Mouse (Mus musculus) midbrain, embryonic 11.5 days (tissue): ENCODE measurements around the gene Fmo5. TPM values are rescaled to one million over a fixed set of nuclear protein-coding genes. Genes with fewer than 3 reads are reported as not detected.
A peak's percentile ranks its signal among the peaks of the same experiment; 100 is the strongest.

Experiments
- ATAC-seq: fragments of 200-750 bp; cut with Nextera tagmentation; 2 replicates; pipeline ENCODE4 v1.8.0; 2017; ENCODE audit warnings: moderate TSS enrichment, moderate library complexity; ENCODE audit not compliant: low FRiP score
- DNase-seq: peaks from one replicate; pipeline ENCODE4 v3.0.0; 2015; ENCODE audit warnings: low spot score; ENCODE audit errors: missing footprints
- H3K27ac ChIP-seq: fragments of 300-500 bp; sonication (generic); 2 replicates; pipeline ENCODE4 v1.5.1; 2014; ENCODE audit warnings: low read depth, low read length
- H3K27me3 ChIP-seq: fragments of 300-500 bp; sonication (generic); 2 replicates; pipeline ENCODE4 v1.6.1; 2014; ENCODE audit warnings: mild to moderate bottlenecking, low read length, moderate library complexity, mixed read lengths; ENCODE audit not compliant: control insufficient read depth, insufficient read depth
- H3K36me3 ChIP-seq: fragments of 300-500 bp; sonication (generic); 2 replicates; pipeline ENCODE4 v1.6.1; 2014; ENCODE audit warnings: mild to moderate bottlenecking, low read length, moderate library complexity, mixed read lengths; ENCODE audit not compliant: control insufficient read depth, insufficient read depth
- H3K4me1 ChIP-seq: fragments of 300-500 bp; sonication (generic); 2 replicates; pipeline ENCODE4 v1.6.1; 2014; ENCODE audit warnings: low read length; ENCODE audit not compliant: control insufficient read depth, insufficient read depth
- H3K4me2 ChIP-seq: fragments of 300-500 bp; sonication (generic); 2 replicates; pipeline ENCODE4 v1.6.1; 2014; ENCODE audit warnings: mild to moderate bottlenecking, moderate library complexity
- H3K4me3 ChIP-seq: fragments of 300-500 bp; sonication (generic); 2 replicates; pipeline ENCODE4 v1.5.1; 2014; ENCODE audit warnings: low read depth, low read length
- H3K9ac ChIP-seq: fragments of 300-500 bp; sonication (generic); 2 replicates; pipeline ENCODE4 v1.6.1; 2014; ENCODE audit warnings: low read length
- H3K9me3 ChIP-seq: fragments of 300-500 bp; sonication (generic); 2 replicates; pipeline ENCODE4 v1.6.1; 2016; ENCODE audit warnings: low read length; ENCODE audit not compliant: control insufficient read depth
- WGBS: fragments of 180-500 bp; shearing (Covaris S2); extraction: QIAGEN DNeasy Blood & Tissue Kit; methylation state at CpG from one replicate; pipeline ENCODE4 v1.1.7; 2014; 5-methylcytosine and 5-hydroxymethylcytosine counted together
- polyA plus RNA-seq: library from polyadenylated mRNA; unstranded; fragments of >200 nt; fragmentation: Nextera tagmentation; extraction: Ambion mirVana; gene quantifications from 2 replicates; pipeline ENCODE4 v1.2.1, GENCODE M21; 2014

Gene Fmo5
- polyA plus RNA-seq, 1 experiment from 2014 or later: 0.40 TPM

- H3K4me1 ChIP-seq: peaks cover 3% of the 10 kb centered on the region; the same call in 1 of the 2 replicates
- under 1% methylated on average over 11 of the region's 11 CpGs for WGBS
- H3K27me3 ChIP-seq: peaks cover 15% of the 10 kb centered on the region
- ATAC-seq (no peak), DNase-seq (peak; percentile 89)
- H3K9ac ChIP-seq: no peak overlapping the region
- no peaks in the 10 kb centered on the region for H3K9me3 ChIP-seq
- H3K36me3 ChIP-seq: no peaks in the 10 kb centered on the region
- H3K4me3 ChIP-seq: peak overlapping the region; percentile 30
- peak overlapping the region; percentile 60 for H3K4me2 ChIP-seq
- H3K27ac ChIP-seq: no peak overlapping the region
These were observed 53.5 kb downstream of the Fmo5 start for GRCm38 (mm10) chr3:97682159-97682502.

- 0 out of 2 replicates have a peak overlapping the region, but pooled peaks have one; percentile 30 for H3K4me3 ChIP-seq
- no peak overlapping the region for H3K27ac ChIP-seq
- DNase-seq: no peak
- H3K4me1 ChIP-seq: peaks cover 3% of the 10 kb centered on the region; the same call in 1 of the 2 replicates
- no peaks in the 10 kb centered on the region for H3K9me3 ChIP-seq
- H3K9ac ChIP-seq: no peak overlapping the region
- peak overlapping the region; percentile 60 for H3K4me2 ChIP-seq
- no peaks in the 10 kb centered on the region for H3K36me3 ChIP-seq
- peaks cover 15% of the 10 kb centered on the region for H3K27me3 ChIP-seq
- 25% methylated on average over 5 of the region's 5 CpGs for WGBS
- no peak for ATAC-seq
These were observed 54.0 kb downstream of the Fmo5 start for GRCm38 (mm10) chr3:97682576-97682975.

GRCm38 (mm10) chr3:97683560-97684195 lies 55.1 kb downstream of the Fmo5 start:
- Histone ChIP-seq H3K27me3 (peaks cover 15% of the 10 kb centered on the region), H3K4me2 (peak overlapping the region; percentile 7; the same call in 1 of the 2 replicates), H3K4me1 (peaks cover 3% of the 10 kb centered on the region; the same call in 1 of the 2 replicates), H3K4me3 (no peak overlapping the region), H3K27ac (no peak overlapping the region), H3K9me3 (no peaks in the 10 kb centered on the region), H3K36me3 (no peaks in the 10 kb centered on the region), H3K9ac (no peak overlapping the region)
- WGBS: 6% methylated on average over 16 of the region's 16 CpGs
- peak; percentile 28; the same call in 1 of the 2 replicates for ATAC-seq
- DNase-seq: peak; percentile 91

GRCm38 (mm10) chr3:97686372-97687117 lies 57.9 kb downstream of the Fmo5 start:
- WGBS: 88% methylated on average over 4 of the region's 4 CpGs
- no peak for ATAC-seq

GRCm38 (mm10) chr3:97689289-97689688 lies 60.7 kb downstream of the Fmo5 start:
- Histone ChIP-seq H3K27ac (no peak overlapping the region), H3K4me1 (no peaks in the 10 kb centered on the region), H3K4me3 (no peak overlapping the region), H3K36me3 (no peaks in the 10 kb centered on the region), H3K4me2 (no peak overlapping the region), H3K9me3 (no peaks in the 10 kb centered on the region), H3K9ac (no peak overlapping the region), H3K27me3 (no peaks in the 10 kb centered on the region)
- WGBS: 78% methylated on average over 2 of the region's 2 CpGs
- DNase-seq (no peak), ATAC-seq (no peak)

More at GRCm38 (mm10) chr3:97686372-97687117, 57.9 kb downstream of the Fmo5 start:
- peaks cover 12% of the 10 kb centered on the region for H3K27me3 ChIP-seq
- peaks cover 3% of the 10 kb centered on the region; the same call in 1 of the 2 replicates for H3K4me1 ChIP-seq
- no peak for DNase-seq
- no peak overlapping the region for H3K4me3 ChIP-seq
- H3K36me3 ChIP-seq: no peaks in the 10 kb centered on the region
- no peaks in the 10 kb centered on the region for H3K9me3 ChIP-seq
- H3K4me2 ChIP-seq: no peak overlapping the region
- H3K9ac ChIP-seq: no peak overlapping the region
- no peak overlapping the region for H3K27ac ChIP-seq

- ATAC-seq: no peak
- H3K27ac ChIP-seq: no peak overlapping the region
- no peak for DNase-seq
- H3K4me1 ChIP-seq: no peaks in the 10 kb centered on the region
- H3K9ac ChIP-seq: no peak overlapping the region
- no peak overlapping the region for H3K4me3 ChIP-seq
- no peaks in the 10 kb centered on the region for H3K9me3 ChIP-seq
- H3K36me3 ChIP-seq: no peaks in the 10 kb centered on the region
- no peak overlapping the region for H3K4me2 ChIP-seq
- WGBS: 68% methylated on average over 7 of the region's 7 CpGs
- no peaks in the 10 kb centered on the region for H3K27me3 ChIP-seq
These were observed 62.0 kb downstream of the Fmo5 start for GRCm38 (mm10) chr3:97690590-97690989.

- Histone ChIP-seq H3K4me3 (no peak overlapping the region), H3K4me2 (no peak overlapping the region), H3K36me3 (no peaks in the 10 kb centered on the region), H3K27me3 (no peaks in the 10 kb centered on the region), H3K9ac (no peak overlapping the region), H3K27ac (no peak overlapping the region), H3K9me3 (no peaks in the 10 kb centered on the region), H3K4me1 (no peaks in the 10 kb centered on the region)
- no peak for DNase-seq
- WGBS: 63% methylated on average over 12 of the region's 12 CpGs
- no peak for ATAC-seq
These were observed 62.9 kb downstream of the Fmo5 start for GRCm38 (mm10) chr3:97691443-97692017.

- no peak overlapping the region for H3K4me3 ChIP-seq
- H3K27ac ChIP-seq: no peak overlapping the region
- ATAC-seq: no peak
- no peak for DNase-seq
- no peak overlapping the region for H3K4me2 ChIP-seq
- no peaks in the 10 kb centered on the region for H3K4me1 ChIP-seq
- no peaks in the 10 kb centered on the region for H3K36me3 ChIP-seq
- H3K9me3 ChIP-seq: no peaks in the 10 kb centered on the region
- H3K27me3 ChIP-seq: no peaks in the 10 kb centered on the region
- no peak overlapping the region for H3K9ac ChIP-seq
- 91% methylated on average over 6 of the region's 6 CpGs for WGBS
These were observed 65.2 kb downstream of the Fmo5 start for GRCm38 (mm10) chr3:97693806-97694205.

GRCm38 (mm10) chr3:97696866-97697265 lies 68.3 kb downstream of the Fmo5 start:
- WGBS: 83% methylated on average over 9 of the region's 9 CpGs
- no peak overlapping the region for H3K4me3 ChIP-seq
- no peaks in the 10 kb centered on the region for H3K9me3 ChIP-seq
- H3K36me3 ChIP-seq: no peaks in the 10 kb centered on the region
- no peak overlapping the region for H3K4me2 ChIP-seq
- ATAC-seq (no peak), DNase-seq (no peak)
- H3K27me3 ChIP-seq: no peaks in the 10 kb centered on the region
- no peak overlapping the region for H3K9ac ChIP-seq
- no peaks in the 10 kb centered on the region for H3K4me1 ChIP-seq
- no peak overlapping the region for H3K27ac ChIP-seq
